Mouse (Mus musculus) neutrophil, adult 5-6 weeks (primary cell): ENCODE data around the gene Gm26938. TPM values are rescaled to one million over a fixed set of nuclear protein-coding genes. Genes with fewer than 3 reads are reported as not detected.

ENCODE experiments used
- ATAC-seq: fragments of 151-379, 151-347 bp; 2 replicates; pipeline ENCODE4 v1.8.0; 2017; ENCODE audit warnings: mild to moderate bottlenecking, moderate TSS enrichment; ENCODE audit not compliant: insufficient number of reproducible peaks, poor library complexity, low FRiP score, severe bottlenecking; ENCODE audit errors: extremely low read depth
- total RNA-seq: library from RNA; stranded (forward); fragments of 200-1000 nt; gene quantifications from 2 replicates; pipeline ENCODE4 v1.2.3, GENCODE M21; 2017

Gene Gm26938
- not detected in 2 replicates for total RNA-seq

GRCm38 (mm10) chr5:139826357-139827055 is at the start of gene Gm26938, which contains the start of gene Psmg3:
TSS of gene Gm26938 (minus strand) at chr5:139826407.
TSS of gene Psmg3 (minus strand) at chr5:139826885.
- peak; percentile 86 for ATAC-seq

- ATAC-seq, result no peak
Measured at GRCm38 (mm10) chr5:139871526-139871925, 45.3 kb upstream of the Gm26938 start.

- no peak for ATAC-seq
Measured at GRCm38 (mm10) chr5:139870886-139871285, 44.7 kb upstream of the Gm26938 start.

GRCm38 (mm10) chr5:139862759-139863158 is 36.6 kb upstream of the Gm26938 start:
- no peak for ATAC-seq

DNA sequence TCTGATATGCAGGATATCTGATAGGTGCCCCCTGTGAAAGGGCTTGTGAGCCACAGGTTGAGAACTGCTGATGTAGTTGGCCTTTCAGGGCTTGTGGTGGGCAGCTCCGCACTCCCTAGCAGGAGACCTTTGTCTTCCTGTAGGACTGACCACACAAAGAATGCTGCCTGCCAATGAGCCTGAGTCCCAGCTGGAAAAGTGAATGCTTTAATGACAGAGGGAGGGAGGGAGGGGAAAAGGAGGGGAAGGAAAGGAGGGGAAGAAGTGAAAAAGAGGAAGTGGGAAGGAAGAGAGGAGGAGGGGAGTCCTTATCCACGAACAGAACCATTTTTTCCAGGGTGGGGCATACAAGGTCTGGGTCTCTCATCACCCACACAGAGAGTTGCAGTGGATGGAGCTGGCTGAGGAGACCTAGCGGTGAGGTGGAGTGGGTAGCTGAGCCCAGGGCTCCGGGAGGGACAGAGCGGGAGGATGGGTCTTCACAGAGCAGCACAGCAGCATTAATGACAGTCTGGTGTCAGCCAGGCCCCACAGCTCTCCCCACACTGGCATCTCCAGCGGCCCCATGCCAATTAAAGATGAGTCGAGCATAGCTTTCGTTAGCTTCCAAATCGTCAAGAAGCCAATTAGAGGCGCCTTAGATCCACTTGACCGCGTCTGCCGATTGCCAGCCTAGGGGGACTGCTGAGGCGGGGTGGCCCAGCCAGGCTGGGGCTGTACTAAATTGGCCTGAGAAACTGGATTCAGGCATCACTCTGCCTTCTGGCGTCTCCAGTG is 34.3 kb upstream of the Gm26938 start:
- ATAC-seq, result no peak

- ATAC-seq, result no peak
Measured at GRCm38 (mm10) chr5:139849626-139850320, 23.6 kb upstream of the Gm26938 start.

GRCm38 (mm10) chr5:139839142-139839541 is 12.9 kb upstream of the Gm26938 start:
- no peak for ATAC-seq

DNA sequence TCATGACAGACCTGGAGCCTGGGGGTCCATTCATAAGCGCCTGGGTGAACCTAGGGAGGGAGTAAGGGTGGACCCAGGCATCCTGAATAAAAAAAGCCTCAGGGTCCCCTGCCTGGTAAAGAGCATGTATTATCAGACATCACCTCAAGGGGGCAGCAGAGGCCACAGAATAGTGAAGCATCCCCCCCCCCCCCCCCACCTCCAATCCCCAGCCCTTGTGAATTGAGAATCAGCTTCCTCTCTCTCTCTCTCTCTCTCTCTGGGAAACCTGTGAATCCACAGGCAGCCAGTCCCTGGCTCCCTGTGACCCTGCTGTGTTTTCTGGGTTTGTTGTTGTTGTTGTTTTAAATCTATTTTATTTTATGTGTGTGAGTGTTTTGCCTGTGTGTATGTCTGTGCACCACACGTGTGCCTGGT is 12.3 kb upstream of the Gm26938 start:
- ATAC-seq, result peak; percentile 52

DNA sequence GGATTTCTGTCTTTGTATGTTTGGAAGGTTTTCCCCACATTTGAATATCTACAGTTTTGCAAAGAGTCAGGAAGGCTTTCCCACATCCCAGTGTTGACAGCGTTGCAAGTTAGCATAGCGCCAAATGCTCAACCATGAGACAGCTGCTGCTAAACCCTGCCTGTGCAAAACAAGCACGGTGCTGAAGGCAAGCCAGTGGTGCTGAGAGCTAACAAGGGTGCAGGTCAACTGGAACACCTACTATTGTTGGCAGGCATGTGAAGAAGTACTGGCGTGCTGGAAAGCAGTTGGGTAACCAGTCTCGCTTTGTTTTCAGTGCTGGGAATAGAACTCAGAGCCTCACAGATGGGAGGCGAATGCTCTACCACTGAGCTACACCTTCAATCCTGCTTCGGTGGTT is 9.5 kb upstream of the Gm26938 start:
- ATAC-seq, result no peak

DNA sequence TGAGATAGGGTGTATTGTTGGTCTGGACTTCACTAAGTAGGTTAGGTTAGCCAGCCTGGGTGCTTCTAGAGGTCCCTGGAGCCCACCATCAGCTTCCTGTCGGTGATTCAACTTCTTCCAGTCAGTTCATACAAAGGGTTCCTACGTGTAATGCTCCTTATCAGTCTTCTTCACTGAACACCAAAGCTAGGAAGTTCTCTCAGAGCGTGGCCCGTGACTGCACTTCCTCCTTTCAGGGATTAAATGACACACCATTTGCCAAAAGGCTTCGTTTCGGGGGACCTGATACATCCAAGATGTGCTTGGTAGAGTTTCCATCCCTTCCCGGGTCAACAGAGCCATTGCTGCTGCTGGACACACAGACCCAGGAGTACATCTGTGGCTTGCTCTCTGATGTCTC is 5.9 kb upstream of the Gm26938 start:
- ATAC-seq, result no peak

GRCm38 (mm10) chr5:139830734-139831133 is 4.5 kb upstream of the Gm26938 start:
- ATAC-seq, result peak; percentile 83

DNA sequence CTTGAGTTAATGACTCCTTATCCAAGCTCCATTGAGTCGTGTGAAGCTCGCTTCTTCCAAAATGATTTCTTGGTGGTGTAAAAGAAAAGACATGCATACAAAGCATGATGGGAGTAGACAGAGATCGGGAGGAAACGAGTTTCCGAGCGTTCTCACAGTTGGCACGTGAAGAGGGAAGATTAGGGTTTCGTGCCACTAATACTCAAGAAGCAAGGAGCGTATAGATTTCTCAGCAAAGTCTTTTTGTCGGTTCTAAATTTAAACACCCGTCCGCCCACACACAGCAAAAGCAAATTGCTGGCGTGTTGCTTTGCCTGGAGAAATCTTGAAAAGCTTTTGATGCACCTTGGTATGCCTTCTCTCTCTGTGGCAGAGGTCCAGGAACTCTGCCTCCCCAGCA is 3.2 kb upstream of the Gm26938 start:
- ATAC-seq, result no peak

- ATAC-seq, result no peak
Measured at GRCm38 (mm10) chr5:139827593-139827992, 1.4 kb upstream of the Gm26938 start.

DNA sequence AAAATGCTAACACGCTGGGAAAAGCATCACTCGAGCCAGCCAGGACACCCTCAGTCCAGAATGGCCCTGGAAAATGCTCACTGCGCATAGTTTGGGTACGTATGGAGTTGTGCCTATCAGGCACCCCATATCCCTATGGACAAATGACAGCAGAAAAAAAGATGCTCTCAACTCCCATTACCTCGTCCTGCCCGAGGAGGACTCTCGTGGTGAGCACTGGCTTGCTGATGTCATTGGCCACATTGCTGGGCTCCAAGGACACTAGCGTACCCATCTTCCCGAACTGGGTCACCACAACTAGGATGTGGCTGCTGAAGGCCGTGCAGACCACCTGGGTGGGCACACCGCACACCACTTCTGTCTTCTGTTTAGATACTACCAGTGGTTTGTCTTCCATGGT is 260 bp downstream of the Gm26938 start:
- no peak for ATAC-seq

DNA sequence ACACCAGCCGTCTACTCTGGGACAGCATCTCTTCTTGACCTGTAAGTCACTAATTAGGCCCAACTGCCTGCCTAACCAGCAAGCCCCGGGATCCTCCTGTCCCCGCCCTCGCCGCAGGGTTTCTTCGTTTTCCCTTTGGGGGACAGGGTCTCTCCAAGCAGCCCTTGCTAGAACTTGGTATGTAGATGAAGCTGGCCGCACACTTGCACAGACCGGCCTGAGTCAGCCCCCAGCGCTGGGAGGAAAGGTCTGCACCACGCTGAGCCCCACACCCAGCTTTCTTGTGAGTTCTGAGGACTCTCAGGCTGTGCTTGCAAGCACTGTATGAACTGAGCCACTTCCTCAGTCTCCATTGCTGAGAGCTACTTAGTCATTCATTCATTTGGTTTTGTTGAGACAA is 1.7 kb downstream of the Gm26938 start:
- no peak for ATAC-seq

GRCm38 (mm10) chr5:139821466-139822459 is 4.4 kb downstream of the Gm26938 start:
- ATAC-seq, result no peak

DNA sequence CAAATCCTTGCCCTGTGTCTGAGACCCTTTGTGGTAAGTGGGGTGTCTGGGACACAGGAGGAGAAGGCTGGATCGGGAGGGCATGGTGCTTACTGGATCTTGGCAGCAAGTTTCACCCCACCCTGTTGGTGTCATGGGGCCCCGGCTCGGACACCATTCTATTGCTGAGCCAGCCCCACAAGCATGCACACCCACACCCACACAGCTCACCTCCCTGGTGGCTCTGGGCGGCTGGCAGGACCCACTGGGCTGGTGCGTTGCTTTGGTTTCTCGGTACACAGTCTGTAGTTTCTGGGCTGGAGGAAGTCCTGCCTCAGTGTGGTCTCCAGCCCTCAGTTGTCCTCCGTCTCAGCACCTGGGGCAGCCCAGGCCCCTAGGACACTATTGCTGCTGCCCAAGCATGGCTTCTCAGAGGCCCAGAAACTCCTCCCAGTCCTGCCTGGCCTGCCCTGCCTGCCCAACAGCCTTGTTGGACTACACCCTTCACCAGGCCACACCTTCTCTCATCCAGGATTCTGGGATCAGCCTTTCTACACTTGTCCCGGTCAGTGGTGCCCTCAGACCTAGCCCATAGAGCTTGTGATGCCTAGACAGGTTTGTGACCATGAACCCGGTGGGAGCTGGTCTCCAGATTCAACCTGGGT is 6.5 kb downstream of the Gm26938 start, which contains the start of gene Tmem184a:
Gene Tmem184a (minus strand): TSS at position 380 of the 644 bp plus-strand sequence.
- no peak for ATAC-seq

- peak; percentile 21; the same call in 1 of the 2 replicates for ATAC-seq
Measured at GRCm38 (mm10) chr5:139818801-139819200, 7.4 kb downstream of the Gm26938 start.
